Mouse (Mus musculus): Measurements from ENCODE around the gene Gpr157.

Gene Gpr157

GRCm38 (mm10) chr4:150070136-150070535 lies 17.0 kb upstream of the Gpr157 start:
- no peak for DNase-seq (ENCODE audit: extremely low spot score, low spot score)

DNA sequence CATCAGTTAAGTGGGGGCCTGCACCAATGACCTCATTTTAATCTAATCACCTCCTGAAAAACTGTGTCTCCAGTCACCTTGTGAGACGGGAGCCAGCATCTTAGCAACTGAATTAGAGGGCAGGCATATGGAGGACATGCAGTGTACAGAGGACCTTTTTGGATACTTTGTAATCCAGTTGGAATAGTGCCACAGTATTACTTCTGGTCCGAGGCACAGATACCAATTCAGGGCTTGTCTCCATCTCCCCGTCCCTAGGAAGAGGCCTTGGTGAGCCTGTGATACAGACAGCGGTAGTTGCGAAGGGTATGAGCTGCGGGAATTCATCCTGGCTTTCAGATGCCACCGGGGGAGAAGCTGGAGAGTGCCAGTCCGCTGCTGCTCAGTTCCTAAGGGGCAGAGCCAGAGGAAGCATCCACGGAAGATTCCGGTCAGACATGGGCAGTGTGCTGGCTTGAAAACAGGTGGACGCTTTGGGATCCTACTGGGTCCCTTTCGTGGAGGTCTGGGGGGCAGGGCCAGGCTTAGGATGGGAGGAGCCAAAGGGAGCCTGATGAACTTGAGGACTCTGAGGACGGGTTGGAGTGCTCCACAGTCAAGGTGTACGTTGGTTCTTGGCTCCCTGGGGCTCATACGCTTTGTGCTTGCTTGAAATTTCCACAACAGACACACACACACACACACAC lies 14.6 kb upstream of the Gpr157 start:
- DNase-seq (ENCODE audit: extremely low spot score, low spot score), result no peak

DNA sequence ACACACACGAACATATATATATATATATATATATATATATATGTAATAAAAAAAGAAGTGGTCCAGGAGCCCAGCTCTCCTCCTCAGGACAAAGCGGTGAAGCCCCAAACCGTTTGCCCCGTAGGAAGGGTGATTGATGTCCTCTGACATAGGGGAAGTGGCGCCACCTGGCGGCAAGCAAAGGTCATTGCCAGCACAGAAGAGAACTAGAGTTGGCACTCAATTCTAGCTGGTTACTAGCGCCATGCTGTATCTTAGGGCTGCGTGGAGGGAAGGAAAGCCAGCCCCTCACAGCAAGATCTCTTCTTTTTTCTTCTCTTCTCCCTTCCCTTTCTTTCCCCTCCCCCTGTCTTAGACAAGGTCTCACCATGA lies 14.1 kb upstream of the Gpr157 start:
- peak; percentile 54 for DNase-seq (ENCODE audit: extremely low spot score, low spot score)

GRCm38 (mm10) chr4:150075350-150075749 lies 11.8 kb upstream of the Gpr157 start:
- no peak for DNase-seq (ENCODE audit: extremely low spot score, low spot score)

DNA sequence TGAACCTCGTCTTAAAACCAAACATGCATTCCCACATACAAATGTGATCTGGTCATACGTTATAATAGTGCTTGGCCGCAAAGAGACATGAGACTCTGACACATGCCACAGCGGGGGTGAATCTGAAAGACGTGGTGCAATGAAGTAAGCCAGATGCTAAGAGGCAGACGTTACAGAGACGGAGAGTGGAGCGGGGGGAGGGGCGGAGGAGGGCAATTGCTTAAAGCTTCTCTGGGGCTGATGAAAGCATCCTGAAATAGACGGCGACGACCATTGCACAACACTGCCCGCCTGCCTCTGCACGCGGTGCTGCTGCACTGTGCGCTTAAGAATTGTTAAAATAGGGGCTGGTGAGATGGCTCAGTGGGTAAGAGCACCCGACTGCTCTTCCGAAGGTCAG lies 11.0 kb upstream of the Gpr157 start:
- no peak for DNase-seq (ENCODE audit: extremely low spot score, low spot score)

- DNase-seq (ENCODE audit: extremely low spot score, low spot score), result no peak
Measured at GRCm38 (mm10) chr4:150078646-150079045, 8.5 kb upstream of the Gpr157 start.

GRCm38 (mm10) chr4:150079244-150079643 lies 7.9 kb upstream of the Gpr157 start:
- no peak for DNase-seq (ENCODE audit: extremely low spot score, low spot score)

GRCm38 (mm10) chr4:150080330-150080967 lies 6.7 kb upstream of the Gpr157 start:
- DNase-seq (ENCODE audit: extremely low spot score, low spot score), result no peak

DNA sequence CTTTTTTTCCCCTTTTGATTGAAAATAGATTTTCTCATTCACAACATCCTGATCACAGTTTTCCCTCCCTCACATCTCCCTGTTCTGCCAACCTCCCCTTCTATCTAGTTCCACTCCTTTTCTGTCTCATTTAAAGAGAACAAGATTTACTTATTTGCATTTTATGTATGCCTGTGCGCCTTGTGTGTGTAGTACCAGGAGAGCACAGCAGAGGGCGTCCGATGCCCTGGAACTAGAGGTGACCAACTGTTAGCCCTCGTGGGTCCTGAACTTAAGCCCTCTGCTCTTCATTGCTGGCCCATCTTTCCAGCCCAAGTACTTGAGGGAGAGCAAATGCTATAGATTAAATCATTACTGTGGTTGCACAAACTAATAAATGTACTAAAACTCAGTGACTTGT lies 1.8 kb upstream of the Gpr157 start:
- DNase-seq (ENCODE audit: extremely low spot score, low spot score), result no peak

GRCm38 (mm10) chr4:150086841-150087160 lies 364 bp upstream of the Gpr157 start:
- DNase-seq (ENCODE audit: extremely low spot score, low spot score), result no peak

DNA sequence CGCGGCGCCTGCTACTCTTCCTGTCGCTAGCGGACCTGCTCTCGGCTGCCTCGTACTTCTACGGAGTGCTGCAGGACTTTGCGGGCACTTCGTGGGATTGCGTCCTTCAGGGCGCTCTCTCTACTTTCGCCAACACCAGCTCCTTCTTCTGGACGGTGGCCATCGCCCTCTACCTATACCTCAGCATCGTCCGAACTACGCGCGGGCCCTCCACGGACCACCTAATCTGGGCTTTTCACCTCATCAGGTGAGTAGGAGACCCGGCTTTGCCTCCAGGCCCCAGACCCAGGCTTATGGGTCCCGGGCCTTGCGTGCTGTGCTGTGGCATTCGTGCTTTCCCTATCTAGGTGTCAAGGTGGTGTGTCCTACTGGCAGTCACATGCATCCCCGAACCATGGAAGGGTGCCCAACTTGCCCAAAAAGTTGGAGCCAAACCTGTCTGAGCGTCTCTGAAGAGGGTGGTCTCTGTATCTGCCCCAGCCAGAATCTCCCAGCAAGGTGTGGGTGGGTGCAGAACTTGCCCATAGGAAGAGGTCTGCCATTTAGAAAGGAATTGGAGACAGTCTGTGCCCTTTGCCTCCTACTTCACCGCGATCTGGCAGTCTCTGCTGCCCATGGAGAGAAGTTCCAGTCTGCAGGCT lies 845 bp downstream of the Gpr157 start:
- DNase-seq (ENCODE audit: extremely low spot score, low spot score), result no peak

GRCm38 (mm10) chr4:150089121-150089520 lies 2.0 kb downstream of the Gpr157 start:
- DNase-seq (ENCODE audit: extremely low spot score, low spot score), result no peak

GRCm38 (mm10) chr4:150091887-150092582 lies 4.9 kb downstream of the Gpr157 start:
- peak; percentile 46 for DNase-seq (ENCODE audit: extremely low spot score, low spot score)

DNA sequence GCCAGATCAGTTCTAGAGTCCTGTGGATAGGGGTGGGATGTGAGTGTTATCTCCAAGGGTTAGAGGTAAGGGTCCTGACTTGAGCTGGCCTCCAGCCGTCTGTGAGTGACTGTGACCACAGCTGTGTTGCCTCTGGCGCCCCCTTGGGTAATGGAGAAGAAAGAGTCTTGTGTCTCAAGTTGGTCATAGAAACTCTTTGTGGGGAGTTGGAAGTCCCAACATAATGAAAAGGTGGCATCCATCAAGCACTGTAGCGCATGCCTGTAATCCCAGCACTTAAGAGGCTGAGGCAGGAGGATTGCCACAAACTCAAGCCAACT lies 5.4 kb downstream of the Gpr157 start:
- no peak for DNase-seq (ENCODE audit: extremely low spot score, low spot score)

- DNase-seq (ENCODE audit: extremely low spot score, low spot score), result no peak
Measured at GRCm38 (mm10) chr4:150093560-150094462, 6.6 kb downstream of the Gpr157 start.

- DNase-seq (ENCODE audit: extremely low spot score, low spot score), result peak; percentile 57
Measured at GRCm38 (mm10) chr4:150094463-150094789, 7.3 kb downstream of the Gpr157 start.

- DNase-seq (ENCODE audit: extremely low spot score, low spot score), result no peak
Measured at GRCm38 (mm10) chr4:150096309-150096708, 9.1 kb downstream of the Gpr157 start.

- no peak for DNase-seq (ENCODE audit: extremely low spot score, low spot score)
Measured at GRCm38 (mm10) chr4:150097847-150098246, 10.7 kb downstream of the Gpr157 start.

GRCm38 (mm10) chr4:150098880-150099279 lies 11.7 kb downstream of the Gpr157 start:
- DNase-seq (ENCODE audit: extremely low spot score, low spot score), result peak; percentile 60

GRCm38 (mm10) chr4:150102822-150103221 lies 15.7 kb downstream of the Gpr157 start:
- no peak for DNase-seq (ENCODE audit: extremely low spot score, low spot score)

- DNase-seq (ENCODE audit: extremely low spot score, low spot score), result no peak
Measured at GRCm38 (mm10) chr4:150105671-150106070, 18.5 kb downstream of the Gpr157 start.

DNA sequence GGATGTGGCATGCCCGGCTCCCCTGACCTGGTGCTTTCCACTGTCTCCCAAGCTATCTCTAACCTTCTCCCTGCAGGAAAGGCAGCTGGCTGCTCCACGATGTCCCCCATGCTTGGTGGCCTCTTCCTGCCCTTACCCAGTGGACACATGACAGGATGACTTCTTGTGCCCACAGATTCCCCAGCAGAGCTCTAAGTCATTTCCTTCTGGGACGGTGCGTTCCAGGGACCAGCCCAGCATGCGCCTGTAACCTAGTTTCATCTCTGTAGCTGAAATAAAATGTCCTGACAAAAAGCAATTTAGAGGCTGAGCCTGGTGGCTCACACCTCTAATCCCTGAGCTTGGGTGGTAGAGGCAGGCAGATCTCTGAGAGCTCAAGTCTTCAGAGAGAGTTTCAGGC lies 19.5 kb downstream of the Gpr157 start:
- no peak for DNase-seq (ENCODE audit: extremely low spot score, low spot score)
